Mouse (Mus musculus) liver, embryonic 12.5 days (tissue): ENCODE results near the gene Tmem87a. TPM values are rescaled to one million over a fixed set of nuclear protein-coding genes. Genes with fewer than 3 reads are reported as not detected.

Experiments used
- ATAC-seq: fragments of 200-750 bp; cut with Nextera tagmentation; 2 replicates; pipeline ENCODE4 v1.8.0; 2017; ENCODE audit warnings: moderate number of reproducible peaks, mild to moderate bottlenecking, moderate library complexity
- H3K27ac ChIP-seq: fragments of 300-500 bp; sonication (generic); 2 replicates; pipeline ENCODE4 v1.5.1; 2016; ENCODE audit warnings: mild to moderate bottlenecking
- H3K27me3 ChIP-seq: fragments of 300-500 bp; sonication (generic); replicated peaks from 2 replicates; pipeline ENCODE4 v1.6.1; 2016; ENCODE audit warnings: mild to moderate bottlenecking, moderate library complexity
- H3K36me3 ChIP-seq: fragments of 300-500 bp; sonication (generic); 2 replicates; pipeline ENCODE4 v1.6.1; 2016; ENCODE audit warnings: mild to moderate bottlenecking, moderate library complexity
- H3K4me1 ChIP-seq: fragments of 300-500 bp; sonication (generic); 2 replicates; pipeline ENCODE4 v1.6.1; 2016
- H3K4me2 ChIP-seq: fragments of 300-500 bp; sonication (generic); 2 replicates; pipeline ENCODE4 v1.6.1; 2016; ENCODE audit warnings: mild to moderate bottlenecking, moderate library complexity
- H3K4me3 ChIP-seq: fragments of 300-500 bp; sonication (generic); 2 replicates; pipeline ENCODE4 v1.5.1; 2016; ENCODE audit warnings: mild to moderate bottlenecking, moderate library complexity
- H3K9ac ChIP-seq: fragments of 300-500 bp; sonication (generic); 2 replicates; pipeline ENCODE4 v1.6.1; 2016; ENCODE audit warnings: mild to moderate bottlenecking, moderate library complexity
- H3K9me3 ChIP-seq: fragments of 300-500 bp; sonication (generic); replicated peaks from 2 replicates; pipeline ENCODE4 v1.6.1; 2016; ENCODE audit warnings: mild to moderate bottlenecking, moderate library complexity
- WGBS: fragments of 180-500 bp; shearing (Covaris S2); methylation state at CpG from one replicate; pipeline ENCODE4 v1.1.7; 2016; ENCODE audit not compliant: insufficient replicate concordance; 5-methylcytosine and 5-hydroxymethylcytosine counted together
- polyA plus RNA-seq: library from polyadenylated mRNA; unstranded; fragments of >200 nt; fragmentation: Nextera tagmentation; extraction: Ambion mirVana; gene quantifications from 2 replicates; pipeline ENCODE4 v1.2.1, GENCODE M21; 2016

The Tmem87a gene
- polyA plus RNA-seq, 1 experiment from 2014 or later, result 5.4 TPM

- 9% methylated on average over 44 of the region's 44 CpGs for WGBS
- Histone ChIP-seq H3K4me1 (peaks cover 24% of the 10 kb centered on the region), H3K9me3 (no peaks in the 10 kb centered on the region), H3K4me2 (peak within 1 kb of the TSS; percentile 85), H3K36me3 (peaks cover 54% of the 10 kb centered on the region), H3K27me3 (no peaks in the 10 kb centered on the region), H3K9ac (peak within 1 kb of the TSS; percentile 93), H3K4me3 (peak within 1 kb of the TSS; percentile 98), H3K27ac (peak within 1 kb of the TSS; percentile 68)
- peak; percentile 88 for ATAC-seq
Measured at GRCm38 (mm10) chr2:120352682-120353646, 50.9 kb downstream of the Tmem87a start, which contains the start of gene Vps39. Gene Vps39 (minus strand): TSS chr2:120353137.

GRCm38 (mm10) chr2:120351321-120351720, 52.6 kb downstream of the Tmem87a start:
- no peak overlapping the region for H3K9ac ChIP-seq
- peaks cover 55% of the 10 kb centered on the region for H3K36me3 ChIP-seq
- 72% methylated on average over 5 of the region's 5 CpGs for WGBS

GRCm38 (mm10) chr2:120348120-120348519, 55.8 kb downstream of the Tmem87a start:
- Histone ChIP-seq H3K36me3 (peaks cover 63% of the 10 kb centered on the region), H3K4me2 (no peak overlapping the region), H3K9me3 (no peaks in the 10 kb centered on the region), H3K4me1 (peaks cover 24% of the 10 kb centered on the region), H3K4me3 (no peak overlapping the region), H3K9ac (no peak overlapping the region), H3K27ac (0 out of 2 replicates have a peak overlapping the region, but pooled peaks have one; percentile 51), H3K27me3 (no peaks in the 10 kb centered on the region)
- no peak for ATAC-seq
- 46% methylated on average over 9 of the region's 9 CpGs for WGBS

More at GRCm38 (mm10) chr2:120351321-120351720, 52.6 kb downstream of the Tmem87a start:
- Histone ChIP-seq H3K27ac (no peak overlapping the region), H3K27me3 (no peaks in the 10 kb centered on the region), H3K4me3 (no peak overlapping the region), H3K9me3 (no peaks in the 10 kb centered on the region), H3K4me2 (peak overlapping the region; percentile 85; the same call in 1 of the 2 replicates), H3K4me1 (peaks cover 24% of the 10 kb centered on the region)
- no peak for ATAC-seq

- H3K36me3 ChIP-seq, result peaks cover 96% of the 10 kb centered on the region
- ATAC-seq, result no peak
- no peaks in the 10 kb centered on the region for H3K4me1 ChIP-seq
- H3K27ac ChIP-seq, result no peak overlapping the region
- no peaks in the 10 kb centered on the region for H3K27me3 ChIP-seq
- 88% methylated on average over 1 of the region's 1 CpGs for WGBS
- H3K4me3 ChIP-seq, result no peak overlapping the region
- H3K9me3 ChIP-seq, result no peaks in the 10 kb centered on the region
- no peak overlapping the region for H3K4me2 ChIP-seq
- H3K9ac ChIP-seq, result no peak overlapping the region
Measured at GRCm38 (mm10) chr2:120341741-120342140, 62.2 kb downstream of the Tmem87a start.

GRCm38 (mm10) chr2:120337886-120338285, 66.0 kb downstream of the Tmem87a start:
- H3K9ac ChIP-seq, result no peak overlapping the region
- H3K27me3 ChIP-seq, result no peaks in the 10 kb centered on the region
- no peaks in the 10 kb centered on the region for H3K9me3 ChIP-seq
- 75% methylated on average over 2 of the region's 2 CpGs for WGBS
- H3K4me2 ChIP-seq, result no peak overlapping the region
- H3K4me1 ChIP-seq, result no peaks in the 10 kb centered on the region
- no peak overlapping the region for H3K27ac ChIP-seq
- ATAC-seq, result no peak
- H3K36me3 ChIP-seq, result peaks cover 92% of the 10 kb centered on the region
- H3K4me3 ChIP-seq, result no peak overlapping the region

GRCm38 (mm10) chr2:120331575-120331974, 72.3 kb downstream of the Tmem87a start:
- peaks cover 87% of the 10 kb centered on the region for H3K36me3 ChIP-seq
- WGBS, result 84% methylated on average over 4 of the region's 4 CpGs
- ATAC-seq, result no peak

GRCm38 (mm10) chr2:120315077-120315476, 88.8 kb downstream of the Tmem87a start:
- no peak for ATAC-seq
- Histone ChIP-seq H3K36me3 (peaks cover 35% of the 10 kb centered on the region), H3K4me2 (no peak overlapping the region), H3K4me3 (no peak overlapping the region), H3K27ac (no peak overlapping the region), H3K9ac (no peak overlapping the region), H3K27me3 (no peaks in the 10 kb centered on the region), H3K4me1 (no peaks in the 10 kb centered on the region), H3K9me3 (no peaks in the 10 kb centered on the region)
- WGBS, result 62% methylated on average over 4 of the region's 4 CpGs

More at GRCm38 (mm10) chr2:120331575-120331974, 72.3 kb downstream of the Tmem87a start:
- Histone ChIP-seq H3K9me3 (no peaks in the 10 kb centered on the region), H3K27ac (no peak overlapping the region), H3K4me3 (no peak overlapping the region), H3K4me1 (no peaks in the 10 kb centered on the region), H3K27me3 (no peaks in the 10 kb centered on the region), H3K9ac (no peak overlapping the region), H3K4me2 (no peak overlapping the region)

- H3K4me1 ChIP-seq, result no peaks in the 10 kb centered on the region
- 78% methylated on average over 4 of the region's 4 CpGs for WGBS
- H3K27ac ChIP-seq, result no peak overlapping the region
- H3K9ac ChIP-seq, result no peak overlapping the region
- no peaks in the 10 kb centered on the region for H3K9me3 ChIP-seq
- H3K27me3 ChIP-seq, result no peaks in the 10 kb centered on the region
- H3K4me2 ChIP-seq, result no peak overlapping the region
- ATAC-seq, result no peak
- no peak overlapping the region for H3K4me3 ChIP-seq
- H3K36me3 ChIP-seq, result peaks cover 32% of the 10 kb centered on the region
Measured at GRCm38 (mm10) chr2:120314487-120314886, 89.4 kb downstream of the Tmem87a start.

- 44% methylated on average over 3 of the region's 3 CpGs for WGBS
- H3K36me3 ChIP-seq, result peaks cover 27% of the 10 kb centered on the region
- H3K4me2 ChIP-seq, result no peak within 1 kb of the TSS
- H3K27me3 ChIP-seq, result no peaks in the 10 kb centered on the region
- H3K4me1 ChIP-seq, result no peaks in the 10 kb centered on the region
- no peak within 1 kb of the TSS for H3K4me3 ChIP-seq
- no peak for ATAC-seq
- no peaks in the 10 kb centered on the region for H3K9me3 ChIP-seq
- no peak within 1 kb of the TSS for H3K9ac ChIP-seq
- H3K27ac ChIP-seq, result no peak within 1 kb of the TSS
Measured at GRCm38 (mm10) chr2:120313976-120314375, 89.9 kb downstream of the Tmem87a start, which contains the start of gene Pla2g4f. Gene Pla2g4f (minus strand): TSS chr2:120314165.

- H3K27me3 ChIP-seq, result no peaks in the 10 kb centered on the region
- H3K36me3 ChIP-seq, result peaks cover 11% of the 10 kb centered on the region
- ATAC-seq, result no peak
- H3K4me3 ChIP-seq, result no peak overlapping the region
- WGBS, result 70% methylated on average over 7 of the region's 7 CpGs
- no peaks in the 10 kb centered on the region for H3K4me1 ChIP-seq
- no peak overlapping the region for H3K27ac ChIP-seq
- no peaks in the 10 kb centered on the region for H3K9me3 ChIP-seq
- H3K4me2 ChIP-seq, result no peak overlapping the region
- H3K9ac ChIP-seq, result no peak overlapping the region
Measured at GRCm38 (mm10) chr2:120312276-120312825, 91.6 kb downstream of the Tmem87a start.
